Mouse (Mus musculus) hindbrain, embryonic 13.5 days (tissue): ENCODE data around the gene Ugt1a10. TPM values are rescaled to one million over a fixed set of nuclear protein-coding genes. Genes with fewer than 3 reads are reported as not detected.
"Not testable (repeated sequence)": the region's sequence is repeated elsewhere in the genome, so short reads cannot be mapped to it uniquely, and the experiment has no call there.

Experiments used
- ATAC-seq: fragments of 200-750 bp; cut with Nextera tagmentation; 2 replicates; pipeline ENCODE4 v1.8.0; 2017; ENCODE audit warnings: moderate TSS enrichment; ENCODE audit not compliant: low FRiP score
- H3K27ac ChIP-seq: fragments of 300-500 bp; sonication (generic); 2 replicates; pipeline ENCODE4 v1.5.1; 2015; ENCODE audit warnings: inconsistent platforms, mild to moderate bottlenecking, moderate library complexity
- H3K27me3 ChIP-seq: fragments of 300-500 bp; sonication (generic); 2 replicates; pipeline ENCODE4 v1.6.1; 2015; ENCODE audit warnings: mild to moderate bottlenecking, inconsistent platforms
- H3K36me3 ChIP-seq: fragments of 300-500 bp; sonication (generic); 2 replicates; pipeline ENCODE4 v1.6.1; 2015; ENCODE audit warnings: mild to moderate bottlenecking, inconsistent platforms
- H3K4me1 ChIP-seq: fragments of 300-500 bp; sonication (generic); replicated peaks from 2 replicates; pipeline ENCODE4 v1.6.1; 2015; ENCODE audit warnings: inconsistent platforms
- H3K4me2 ChIP-seq: fragments of 300-500 bp; sonication (generic); 2 replicates; pipeline ENCODE4 v1.6.1; 2015; ENCODE audit warnings: inconsistent platforms, mild to moderate bottlenecking, moderate library complexity
- H3K4me3 ChIP-seq: fragments of 300-500 bp; sonication (generic); 2 replicates; pipeline ENCODE4 v1.5.1; 2015; ENCODE audit warnings: mild to moderate bottlenecking, inconsistent platforms
- H3K9ac ChIP-seq: fragments of 300-500 bp; sonication (generic); 2 replicates; pipeline ENCODE4 v1.6.1; 2015; ENCODE audit warnings: mild to moderate bottlenecking, inconsistent platforms
- H3K9me3 ChIP-seq: fragments of 300-500 bp; sonication (generic); 2 replicates; pipeline ENCODE4 v1.6.1; 2016; ENCODE audit warnings: inconsistent platforms
- WGBS: fragments of 180-500 bp; shearing (Covaris S2); methylation state at CpG from one replicate; pipeline ENCODE4 v1.1.7; 2015; 5-methylcytosine and 5-hydroxymethylcytosine counted together
- polyA plus RNA-seq: library from polyadenylated mRNA; unstranded; fragments of >200 nt; fragmentation: Nextera tagmentation; extraction: Ambion mirVana; gene quantifications from 2 replicates; pipeline ENCODE4 v1.2.1, GENCODE M21; 2015

The Ugt1a10 gene
- polyA plus RNA-seq, 1 experiment from 2014 or later = not detected

DNA sequence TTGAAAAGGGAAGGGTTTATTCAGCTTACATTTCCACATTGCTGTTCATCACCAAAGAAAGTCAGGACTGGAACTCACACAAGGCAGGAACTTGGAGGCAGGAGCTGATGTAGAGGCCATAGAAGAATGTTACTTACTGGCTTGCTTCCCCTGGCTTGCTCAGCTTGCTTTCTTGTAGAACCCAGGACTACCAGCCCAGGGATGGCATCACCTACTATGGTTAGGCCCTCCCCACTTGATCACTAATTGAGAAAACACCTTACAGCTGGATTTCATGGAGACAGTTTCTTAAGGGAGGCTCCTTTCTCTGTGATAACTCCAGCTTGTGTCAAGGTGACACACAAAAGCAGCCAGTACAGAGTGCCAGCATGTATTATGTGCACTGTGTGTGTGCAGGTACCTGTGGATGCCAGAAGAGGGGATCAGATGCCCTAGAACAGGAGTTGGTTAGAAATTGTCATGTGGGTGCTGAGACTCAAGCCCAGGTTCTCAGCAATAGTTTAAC lies 167.9 kb downstream of the Ugt1a10 start:
- not testable (repeated sequence) for H3K4me2 ChIP-seq, H3K9ac ChIP-seq, H3K36me3 ChIP-seq, H3K27ac ChIP-seq, ATAC-seq, H3K27me3 ChIP-seq, H3K4me3 ChIP-seq, H3K4me1 ChIP-seq
- peaks cover 33% of the 10 kb centered on the region for H3K9me3 ChIP-seq

DNA sequence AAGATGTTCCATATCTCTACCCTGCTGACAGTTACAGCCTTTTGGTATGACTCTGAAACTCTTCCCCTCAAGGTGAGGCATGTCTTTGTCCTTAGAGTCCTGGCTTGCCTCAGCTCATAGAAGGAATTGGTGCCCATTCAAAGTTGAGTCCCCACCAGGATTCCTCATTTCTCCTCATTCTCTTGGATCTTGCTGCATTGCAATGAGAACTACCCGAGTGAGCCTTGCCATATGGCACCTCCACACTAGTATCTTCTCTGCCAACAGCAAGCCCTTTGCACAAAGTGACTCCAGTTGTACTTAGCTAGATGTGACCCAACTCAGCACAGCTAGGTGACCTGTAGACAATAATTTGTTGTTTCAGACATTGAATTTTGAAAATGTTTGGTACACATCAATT lies 168.4 kb downstream of the Ugt1a10 start:
- no peaks in the 10 kb centered on the region for H3K27me3 ChIP-seq
- no peak overlapping the region for H3K9ac ChIP-seq
- peaks cover 38% of the 10 kb centered on the region for H3K9me3 ChIP-seq
- no peaks in the 10 kb centered on the region for H3K36me3 ChIP-seq
- 62% methylated on average over 1 of the region's 1 CpGs for WGBS
- H3K4me1 ChIP-seq = no peaks in the 10 kb centered on the region
- no peak overlapping the region for H3K4me2 ChIP-seq
- ATAC-seq = no peak
- no peak overlapping the region for H3K4me3 ChIP-seq
- H3K27ac ChIP-seq = no peak overlapping the region

DNA sequence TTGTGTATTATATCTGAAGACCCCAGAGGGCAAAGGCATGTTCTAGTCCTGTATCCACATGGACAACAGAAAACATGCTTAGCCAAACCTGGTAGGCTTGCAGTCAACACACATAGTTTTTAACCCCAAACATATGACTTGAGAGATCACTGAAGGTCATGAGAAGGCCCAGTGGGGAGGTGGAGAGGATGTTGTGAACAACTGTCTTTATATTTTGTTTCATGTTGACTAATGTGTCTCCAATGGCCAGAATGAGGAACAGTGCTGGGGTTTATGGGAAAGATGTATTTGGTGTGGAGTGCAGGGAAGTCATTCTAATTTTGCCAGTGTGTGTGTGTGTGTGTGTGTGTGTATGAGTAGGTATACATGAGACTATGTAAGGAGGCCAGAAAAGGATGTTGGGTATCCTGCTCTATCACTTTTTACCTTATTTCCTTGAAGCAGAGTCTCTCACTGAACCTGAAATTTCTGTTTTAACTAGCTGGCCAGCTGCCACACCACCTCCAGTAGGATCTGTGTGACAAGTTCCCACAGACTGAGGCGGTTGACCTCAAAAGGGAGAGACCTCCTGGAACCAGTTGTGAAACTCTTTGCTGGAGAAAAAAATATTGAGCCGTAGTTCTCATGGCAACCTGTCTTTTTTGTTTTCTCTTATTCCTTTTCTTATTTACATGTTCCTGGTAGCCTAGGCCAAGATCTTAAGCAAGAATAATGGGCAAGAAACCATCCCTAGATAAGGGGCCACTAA lies 169.0 kb downstream of the Ugt1a10 start:
- Histone ChIP-seq H3K27me3 (no peaks in the 10 kb centered on the region), H3K27ac (no peak overlapping the region), H3K36me3 (no peaks in the 10 kb centered on the region), H3K9ac (no peak overlapping the region), H3K4me3 (no peak overlapping the region), H3K4me1 (no peaks in the 10 kb centered on the region), H3K9me3 (peaks cover 44% of the 10 kb centered on the region), H3K4me2 (no peak overlapping the region)
- no peak for ATAC-seq
- 66% methylated on average over 2 of the region's 2 CpGs for WGBS

DNA sequence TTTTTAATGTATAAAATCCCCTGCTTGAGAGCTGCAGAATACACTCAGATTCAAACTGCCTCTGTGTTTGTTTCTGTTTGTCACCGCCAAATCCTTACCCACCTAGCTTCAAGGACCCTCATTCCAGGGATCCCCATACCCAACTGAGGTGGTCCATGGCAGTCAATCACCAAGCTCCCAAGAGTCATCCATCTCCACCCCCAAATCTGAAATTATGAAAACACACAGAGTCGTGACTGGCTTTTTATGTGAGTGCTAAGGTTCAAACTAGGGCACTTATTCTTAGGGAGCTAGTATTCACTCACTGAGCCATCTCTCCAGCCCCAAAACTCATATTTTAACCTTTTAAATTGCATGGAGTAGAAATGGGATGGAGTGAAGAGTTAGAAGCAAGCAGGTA lies 170.1 kb downstream of the Ugt1a10 start:
- H3K9me3 ChIP-seq = peaks cover 55% of the 10 kb centered on the region
- not testable (repeated sequence) for H3K27me3 ChIP-seq, H3K4me3 ChIP-seq, H3K9ac ChIP-seq, ATAC-seq, H3K4me1 ChIP-seq, H3K36me3 ChIP-seq, H3K27ac ChIP-seq, H3K4me2 ChIP-seq
- 40% methylated on average over 2 of the region's 2 CpGs for WGBS

DNA sequence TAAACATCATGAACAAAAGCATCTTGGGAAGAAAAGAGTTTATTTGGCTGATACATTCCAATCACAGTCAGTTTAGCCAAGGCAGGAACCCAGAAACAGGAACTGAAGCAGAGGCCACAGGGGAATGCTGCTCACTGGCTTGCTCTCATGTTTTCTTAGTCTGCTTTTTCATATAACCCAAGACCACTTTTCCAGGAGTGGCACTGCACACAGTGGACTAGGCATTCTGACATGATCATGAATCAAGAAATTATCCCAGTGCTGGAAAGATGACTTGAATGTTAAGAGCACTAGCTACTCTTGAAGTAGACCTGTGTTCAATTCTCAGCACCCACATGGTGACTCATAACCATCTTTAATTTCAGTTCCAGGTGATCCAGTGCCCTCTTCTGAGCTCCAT lies 170.6 kb downstream of the Ugt1a10 start:
- H3K4me1 ChIP-seq = no peaks in the 10 kb centered on the region
- no peaks in the 10 kb centered on the region for H3K36me3 ChIP-seq
- H3K9me3 ChIP-seq = peaks cover 59% of the 10 kb centered on the region
- H3K9ac ChIP-seq = no peak overlapping the region
- no peak overlapping the region for H3K4me2 ChIP-seq
- H3K27ac ChIP-seq = no peak overlapping the region
- no peaks in the 10 kb centered on the region for H3K27me3 ChIP-seq
- no peak overlapping the region for H3K4me3 ChIP-seq
- no peak for ATAC-seq

DNA sequence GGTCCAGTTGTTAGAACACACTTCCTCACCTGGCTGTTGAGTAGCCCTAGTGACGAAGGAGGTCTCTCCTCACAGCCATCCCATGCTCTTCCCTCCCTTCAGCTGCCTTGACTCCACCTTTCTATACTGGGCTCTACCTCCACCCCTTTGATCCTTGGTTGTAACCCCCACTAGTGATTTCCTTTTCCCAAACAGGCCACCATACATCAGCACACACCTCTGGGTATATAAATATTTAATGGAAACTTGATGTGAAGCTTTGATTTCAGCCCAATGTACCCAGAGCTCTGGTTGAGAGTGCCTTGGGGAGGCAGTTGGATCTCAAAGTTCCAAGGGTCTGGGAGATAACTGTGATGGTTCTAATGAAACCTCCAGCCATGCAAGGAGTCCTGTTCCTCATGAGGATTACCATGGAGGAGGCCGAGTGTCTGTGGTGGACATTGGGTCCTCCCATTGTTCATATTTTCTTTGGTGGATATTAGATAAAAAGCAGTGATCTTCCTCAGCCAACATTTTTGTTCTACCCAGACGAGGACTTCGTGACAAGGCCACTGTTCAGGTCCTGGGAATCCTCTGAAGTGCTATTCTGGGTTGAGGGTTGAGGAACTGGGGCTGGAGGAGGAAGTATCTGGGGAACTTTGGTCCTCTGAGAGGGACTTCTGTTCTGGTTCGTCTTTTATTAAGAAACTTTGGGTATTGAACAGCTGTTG lies 171.6 kb downstream of the Ugt1a10 start, which contains the start of gene Mroh2a:
Gene Mroh2a, plus strand, starts transcription at position 317 of the 710 bp plus-strand sequence.
- H3K36me3 ChIP-seq = no peaks in the 10 kb centered on the region
- H3K27ac ChIP-seq = no peak within 1 kb of the TSS
- no peak within 1 kb of the TSS for H3K4me2 ChIP-seq
- H3K9ac ChIP-seq = no peak within 1 kb of the TSS
- no peaks in the 10 kb centered on the region for H3K4me1 ChIP-seq
- H3K4me3 ChIP-seq = no peak within 1 kb of the TSS
- WGBS = 52% methylated on average over 5 of the region's 5 CpGs
- no peaks in the 10 kb centered on the region for H3K27me3 ChIP-seq
- no peak for ATAC-seq
- H3K9me3 ChIP-seq = peaks cover 70% of the 10 kb centered on the region

DNA sequence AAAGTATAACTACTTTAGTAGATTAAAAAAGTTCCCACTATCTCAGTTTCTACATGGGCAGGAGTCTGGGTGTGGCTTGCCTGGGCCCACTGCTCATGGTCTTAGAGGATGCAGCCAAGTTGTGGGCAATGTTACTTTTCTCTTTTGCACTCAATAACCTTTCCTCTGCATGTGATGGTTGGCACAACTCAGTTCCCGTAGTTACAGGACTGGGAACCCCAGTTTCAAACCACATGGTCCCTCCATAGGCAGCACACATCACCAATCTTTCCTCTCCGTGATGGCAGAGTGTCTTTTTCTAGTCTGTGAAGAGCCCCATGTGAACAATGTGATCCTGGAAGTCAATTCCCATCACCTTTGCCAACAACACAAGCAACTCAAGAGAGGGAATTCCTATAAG lies 172.3 kb downstream of the Ugt1a10 start:
- Histone ChIP-seq H3K9me3 (peaks cover 73% of the 10 kb centered on the region), H3K4me3 (no peak overlapping the region), H3K9ac (no peak overlapping the region), H3K4me1 (no peaks in the 10 kb centered on the region), H3K36me3 (no peaks in the 10 kb centered on the region), H3K27me3 (no peaks in the 10 kb centered on the region), H3K4me2 (no peak overlapping the region), H3K27ac (no peak overlapping the region)
- no peak for ATAC-seq
- WGBS = 57% methylated on average over 2 of the region's 2 CpGs

DNA sequence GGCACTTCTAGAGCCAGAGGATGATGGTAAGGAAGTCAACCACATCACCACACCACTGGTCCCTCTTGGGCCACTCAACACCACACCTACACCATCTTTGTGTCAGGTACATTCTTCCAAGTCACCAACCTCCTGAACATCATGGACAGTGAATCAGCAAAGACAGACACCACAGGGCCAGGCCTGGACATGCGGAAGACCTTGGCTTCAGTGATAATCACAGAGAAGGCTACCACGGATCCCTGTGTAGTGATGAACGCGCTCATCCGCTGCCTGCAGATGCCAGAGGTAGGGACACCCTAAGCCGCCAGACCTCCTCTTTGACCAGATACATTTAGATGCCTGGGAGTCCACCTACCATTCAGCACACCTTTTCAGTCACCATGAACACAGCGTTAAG lies 172.9 kb downstream of the Ugt1a10 start:
- Histone ChIP-seq H3K4me1 (no peaks in the 10 kb centered on the region), H3K27ac (no peak overlapping the region), H3K9ac (no peak overlapping the region), H3K9me3 (peaks cover 79% of the 10 kb centered on the region), H3K4me3 (no peak overlapping the region), H3K27me3 (no peaks in the 10 kb centered on the region), H3K36me3 (no peaks in the 10 kb centered on the region), H3K4me2 (no peak overlapping the region)
- no peak for ATAC-seq
- WGBS = 74% methylated on average over 7 of the region's 7 CpGs

DNA sequence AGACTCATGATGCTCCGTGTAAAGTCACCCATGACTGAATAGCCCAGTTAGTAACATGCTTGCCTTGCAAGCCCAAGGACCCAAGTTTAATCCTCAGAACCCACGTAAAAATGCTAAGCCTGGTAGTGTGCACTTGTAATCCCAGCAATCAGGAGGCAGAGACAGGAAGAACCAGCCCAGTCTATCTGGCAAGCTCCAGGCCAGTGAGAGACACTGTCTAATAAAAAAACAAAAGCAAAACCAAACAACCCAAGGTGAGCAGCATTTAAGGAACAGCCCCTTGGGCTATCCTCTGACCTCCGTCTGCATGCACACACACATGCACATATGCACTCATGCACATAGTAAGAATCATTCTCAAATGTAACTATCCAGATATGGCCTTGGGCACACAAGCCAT lies 174.4 kb downstream of the Ugt1a10 start:
- no peak overlapping the region for H3K4me2 ChIP-seq
- WGBS = 81% methylated on average over 3 of the region's 3 CpGs
- no peaks in the 10 kb centered on the region for H3K36me3 ChIP-seq
- no peak overlapping the region for H3K27ac ChIP-seq
- no peak for ATAC-seq
- H3K4me1 ChIP-seq = no peaks in the 10 kb centered on the region
- peaks cover 94% of the 10 kb centered on the region for H3K9me3 ChIP-seq
- H3K4me3 ChIP-seq = no peak overlapping the region
- H3K9ac ChIP-seq = no peak overlapping the region
- H3K27me3 ChIP-seq = no peaks in the 10 kb centered on the region

DNA sequence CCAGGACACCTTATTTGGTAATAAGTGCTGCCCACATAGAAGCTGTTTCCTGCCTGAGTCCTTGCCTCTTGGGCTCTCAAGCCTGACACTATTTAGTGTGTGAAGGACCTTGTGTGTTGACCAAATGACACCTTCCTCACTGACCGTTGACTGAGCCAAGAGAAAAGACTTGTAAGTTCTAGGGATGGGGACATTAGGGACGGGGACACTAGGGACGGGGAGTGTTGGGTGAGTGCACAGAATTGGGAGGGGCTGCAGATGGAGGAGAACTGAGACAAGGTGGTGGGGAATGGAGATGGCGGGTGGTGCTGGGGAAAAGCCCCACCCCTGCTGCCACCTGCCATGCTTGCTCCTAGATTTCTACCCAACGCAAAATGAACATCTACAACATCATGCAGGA lies 174.8 kb downstream of the Ugt1a10 start:
- H3K36me3 ChIP-seq = no peaks in the 10 kb centered on the region
- no peak overlapping the region for H3K4me2 ChIP-seq
- 88% methylated on average over 5 of the region's 5 CpGs for WGBS
- no peaks in the 10 kb centered on the region for H3K4me1 ChIP-seq
- ATAC-seq = no peak
- H3K4me3 ChIP-seq = no peak overlapping the region
- H3K27me3 ChIP-seq = no peaks in the 10 kb centered on the region
- H3K27ac ChIP-seq = no peak overlapping the region
- no peak overlapping the region for H3K9ac ChIP-seq
- H3K9me3 ChIP-seq = peaks cover 98% of the 10 kb centered on the region

DNA sequence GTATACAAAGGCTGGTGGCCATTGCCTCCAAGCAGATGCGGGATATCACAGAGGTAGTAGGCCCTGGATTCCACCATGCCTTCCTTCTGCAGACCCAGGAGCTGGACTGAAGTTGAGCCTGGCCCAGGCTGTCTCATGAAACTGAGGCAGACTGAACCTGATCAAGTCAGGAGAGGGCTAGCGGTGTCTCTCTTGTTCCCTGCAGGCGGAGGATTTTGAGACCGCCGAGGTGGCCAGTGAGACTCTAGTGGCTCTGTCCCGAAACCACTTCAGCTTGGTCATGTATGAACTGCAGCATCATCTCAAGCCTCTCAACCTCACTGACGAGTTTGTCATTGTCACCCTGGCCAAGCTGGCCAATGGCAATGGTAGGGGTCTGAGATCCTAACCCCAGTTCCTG lies 175.2 kb downstream of the Ugt1a10 start:
- Histone ChIP-seq H3K4me2 (no peak overlapping the region), H3K4me1 (no peaks in the 10 kb centered on the region), H3K36me3 (no peaks in the 10 kb centered on the region), H3K4me3 (no peak overlapping the region), H3K27me3 (no peaks in the 10 kb centered on the region), H3K9me3 (peaks cover 100% of the 10 kb centered on the region), H3K9ac (no peak overlapping the region), H3K27ac (no peak overlapping the region)
- ATAC-seq = peak; percentile 2; the same call in 1 of the 2 replicates
- WGBS = 76% methylated on average over 7 of the region's 7 CpGs

DNA sequence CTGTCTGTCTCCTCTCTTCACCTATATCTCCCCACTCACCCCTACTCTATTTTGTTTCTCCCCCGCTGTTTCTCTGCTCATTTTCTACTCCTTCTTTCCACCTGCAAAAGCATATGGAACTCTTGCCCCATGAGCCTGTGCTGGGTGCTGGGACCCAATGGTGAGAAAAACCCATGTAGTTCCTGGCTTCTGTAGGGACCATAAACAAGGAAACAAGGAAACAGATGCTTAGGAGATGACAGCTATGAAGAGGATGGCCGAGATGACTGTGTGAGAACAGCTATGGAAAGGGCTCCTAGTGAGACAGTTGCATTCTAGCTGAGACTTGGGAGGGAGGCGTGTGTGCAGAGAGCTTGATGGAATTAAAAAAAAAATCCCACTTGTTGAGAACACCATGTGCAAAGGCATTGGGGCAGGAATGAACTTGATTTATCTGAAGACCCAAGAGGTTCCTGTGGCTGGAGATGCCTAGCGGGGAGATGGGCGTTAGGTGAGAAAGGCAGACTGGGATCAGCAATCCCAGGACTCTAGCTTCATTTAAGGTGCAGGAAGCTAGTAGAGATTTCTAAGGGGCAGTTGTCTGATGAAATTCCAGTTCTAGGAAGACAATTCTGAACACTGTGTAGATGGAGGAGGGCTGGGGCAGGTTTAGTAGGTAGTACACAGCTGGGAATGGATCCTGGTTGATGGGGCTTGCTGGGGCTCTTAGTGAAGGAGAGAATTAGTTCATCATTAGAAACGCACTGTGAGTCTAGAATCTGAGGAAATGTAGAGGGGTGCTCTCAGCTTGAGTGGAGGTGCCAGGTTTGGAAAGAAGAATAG lies 176.0 kb downstream of the Ugt1a10 start:
- Histone ChIP-seq H3K4me1 (no peaks in the 10 kb centered on the region), H3K36me3 (no peaks in the 10 kb centered on the region), H3K27ac (no peak overlapping the region), H3K9ac (no peak overlapping the region), H3K4me2 (no peak overlapping the region), H3K27me3 (no peaks in the 10 kb centered on the region), H3K4me3 (no peak overlapping the region), H3K9me3 (peaks cover 100% of the 10 kb centered on the region)
- 77% methylated on average over 6 of the region's 6 CpGs for WGBS
- ATAC-seq = no peak
